In the genomic region with DNA sequence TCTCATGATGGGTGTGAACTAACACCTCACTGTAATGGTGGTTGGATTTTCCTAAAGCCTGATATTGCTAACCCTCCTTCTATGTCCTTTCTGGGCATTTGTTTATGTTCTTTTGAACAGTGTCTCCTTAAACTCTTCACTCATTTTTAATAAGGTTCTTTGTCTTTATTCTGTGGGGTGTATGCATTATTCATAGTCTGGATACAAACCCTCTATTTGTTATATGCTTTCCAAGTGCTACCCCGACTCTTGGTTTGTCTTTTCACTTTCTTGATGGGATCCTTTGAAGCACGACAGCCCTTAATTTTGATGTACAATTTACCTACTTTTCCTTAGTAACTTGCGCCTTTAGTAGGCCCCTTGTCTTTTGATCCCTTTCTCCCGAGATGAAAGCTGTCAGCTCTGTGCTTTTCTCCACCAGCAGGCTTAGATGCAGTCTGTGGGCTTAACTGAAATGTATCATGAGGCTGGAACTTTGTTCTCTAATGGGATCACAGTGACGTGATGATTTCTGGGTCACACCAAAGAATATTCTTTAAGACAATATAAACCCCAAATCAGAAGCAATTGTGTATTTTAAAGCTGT, we compare ENCODE assay signal across 24 mouse cellular contexts.
DNase-seq lines count a peak whose midpoint lies in the region; ATAC-seq lines count a peak whose summit lies in the region.
"Had no signal": no experiment of that assay in that cellular context is flagged by ENCODE, and none has a peak within 500 bp of the region (broad histone marks: within the 10 kb centered on the region; RNA-seq: fewer than 3 reads in every experiment).

No protein-coding gene starts in this region.

- no peak overlapping the region for H3K4me3 ChIP-seq in forebrain, embryonic 14.5 days (ENCODE audit: low read depth, low read length)
- H3K4me3 ChIP-seq in forebrain, embryonic 10.5 days, result no peak overlapping the region
- H3K4me3 ChIP-seq in midbrain, embryonic 14.5 days (replicated peaks; ENCODE audit: low read depth, low read length), result no peak overlapping the region
- H3K4me3 ChIP-seq in midbrain, embryonic 10.5 days, result no peak overlapping the region
- H3K4me3 ChIP-seq in hindbrain, embryonic 12.5 days, result no peak overlapping the region
- H3K4me3 ChIP-seq: embryonic facial prominence, embryonic 12.5 days; embryonic facial prominence, embryonic 15.5 days; hindbrain, embryonic 13.5 days; intestine, embryonic 15.5 days had no signal

- peak; percentile 84 for ATAC-seq in forebrain, embryonic 14.5 days
- no peak for ATAC-seq in midbrain, embryonic 14.5 days (ENCODE audit: low FRiP score, low TSS enrichment)
- ATAC-seq in monocyte, adult 5-6 weeks (replicated peaks; ENCODE audit: insufficient number of reproducible peaks, low FRiP score, low TSS enrichment, poor library complexity, severe bottlenecking), result no peak
- ATAC-seq in hindbrain, embryonic 12.5 days (ENCODE audit: low FRiP score), result no peak
- ATAC-seq: activated CD4-positive, CD25-positive, alpha-beta regulatory T cell, adult 4 months; hindbrain, embryonic 16.5 days; intestine, embryonic 15.5 days had no signal

- H3K9ac ChIP-seq in forebrain, embryonic 14.5 days (ENCODE audit: low read length), result no peak overlapping the region
- no peak overlapping the region for H3K9ac ChIP-seq in midbrain, embryonic 14.5 days (replicated peaks; ENCODE audit: low read length)
- no peak overlapping the region for H3K9ac ChIP-seq in hindbrain, embryonic 12.5 days
- H3K9ac ChIP-seq: embryonic facial prominence, embryonic 12.5 days; embryonic facial prominence, embryonic 15.5 days; hindbrain, embryonic 13.5 days; intestine, embryonic 15.5 days had no signal

- H3K27me3 ChIP-seq in forebrain, embryonic 14.5 days (replicated peaks; ENCODE audit: control insufficient read depth, insufficient read depth, low read length), result no peaks in the 10 kb centered on the region
- H3K27me3 ChIP-seq in forebrain, embryonic 10.5 days (ENCODE audit: poor library complexity, severe bottlenecking), result no peaks in the 10 kb centered on the region
- no peaks in the 10 kb centered on the region for H3K27me3 ChIP-seq in midbrain, embryonic 14.5 days (ENCODE audit: control insufficient read depth, insufficient read depth, low read length)
- H3K27me3 ChIP-seq in midbrain, embryonic 10.5 days (ENCODE audit: low read depth, poor library complexity, severe bottlenecking), result no peaks in the 10 kb centered on the region
- H3K27me3 ChIP-seq in hindbrain, embryonic 12.5 days, result no peaks in the 10 kb centered on the region
- H3K27me3 ChIP-seq: embryonic facial prominence, embryonic 12.5 days; embryonic facial prominence, embryonic 15.5 days; hindbrain, embryonic 13.5 days; intestine, embryonic 15.5 days had no signal

- H3K9me3 ChIP-seq in forebrain, embryonic 14.5 days (replicated peaks; ENCODE audit: control insufficient read depth, low read length), result no peaks in the 10 kb centered on the region
- H3K9me3 ChIP-seq in forebrain, embryonic 10.5 days, result no peaks in the 10 kb centered on the region
- no peaks in the 10 kb centered on the region for H3K9me3 ChIP-seq in midbrain, embryonic 14.5 days (ENCODE audit: control insufficient read depth, low read length)
- H3K9me3 ChIP-seq in midbrain, embryonic 10.5 days (replicated peaks), result no peaks in the 10 kb centered on the region
- H3K9me3 ChIP-seq in hindbrain, embryonic 12.5 days (replicated peaks), result no peaks in the 10 kb centered on the region
- H3K9me3 ChIP-seq: embryonic facial prominence, embryonic 12.5 days; embryonic facial prominence, embryonic 15.5 days; hindbrain, embryonic 13.5 days; intestine, embryonic 15.5 days had no signal

- DNase-seq in embryo, embryonic 10.5 days (ENCODE audit: low spot score), result peak; percentile 6
- DNase-seq in embryo, embryonic 9.5 days (ENCODE audit: extremely low spot score), result no peak
- peak; percentile 75 for DNase-seq in forebrain, embryonic 14.5 days (ENCODE audit: low spot score)
- no peak for DNase-seq in forebrain, embryonic 10.5 days (ENCODE audit: extremely low spot score, low spot score)
- peak; percentile 31 for DNase-seq in midbrain, embryonic 14.5 days
- no peak for DNase-seq in midbrain, embryonic 10.5 days (ENCODE audit: low spot score)
- DNase-seq: adrenal gland, adult 8-10 months; adrenal gland, postnatal 25 days; cerebellum, adult 11 months; cerebellum, adult 2 months; cerebellum, postnatal 10 days; cerebellum, postnatal 36 days; gastrocnemius, postnatal 10 days; heart, adult 11 months; kidney, adult 11 months had no signal

- no peaks in the 10 kb centered on the region for H3K36me3 ChIP-seq in forebrain, embryonic 14.5 days (ENCODE audit: control insufficient read depth, insufficient read depth, low read length)
- no peaks in the 10 kb centered on the region for H3K36me3 ChIP-seq in forebrain, embryonic 10.5 days (replicated peaks)
- H3K36me3 ChIP-seq in midbrain, embryonic 14.5 days (ENCODE audit: control insufficient read depth, insufficient read depth, low read length), result no peaks in the 10 kb centered on the region
- no peaks in the 10 kb centered on the region for H3K36me3 ChIP-seq in midbrain, embryonic 10.5 days
- H3K36me3 ChIP-seq in hindbrain, embryonic 12.5 days, result no peaks in the 10 kb centered on the region
- H3K36me3 ChIP-seq: embryonic facial prominence, embryonic 12.5 days; embryonic facial prominence, embryonic 15.5 days; hindbrain, embryonic 13.5 days; intestine, embryonic 15.5 days had no signal

- no peaks in the 10 kb centered on the region; the same call in 1 of the 2 replicates for H3K4me1 ChIP-seq in forebrain, embryonic 14.5 days (ENCODE audit: control insufficient read depth, insufficient read depth, low read length)
- peaks cover 9% of the 10 kb centered on the region for H3K4me1 ChIP-seq in forebrain, embryonic 10.5 days
- no peaks in the 10 kb centered on the region; the same call in 1 of the 2 replicates for H3K4me1 ChIP-seq in midbrain, embryonic 14.5 days (ENCODE audit: control insufficient read depth, insufficient read depth, low read length)
- peaks cover 8% of the 10 kb centered on the region for H3K4me1 ChIP-seq in midbrain, embryonic 10.5 days
- H3K4me1 ChIP-seq in hindbrain, embryonic 12.5 days, result 0 out of 2 replicates have a peak, but pooled peaks cover 2% of the 10 kb centered on the region
- H3K4me1 ChIP-seq: embryonic facial prominence, embryonic 12.5 days; embryonic facial prominence, embryonic 15.5 days; hindbrain, embryonic 13.5 days; intestine, embryonic 15.5 days had no signal

- H3K4me2 ChIP-seq in forebrain, embryonic 14.5 days (ENCODE audit: low read length), result no peak overlapping the region
- no peak overlapping the region for H3K4me2 ChIP-seq in midbrain, embryonic 14.5 days (ENCODE audit: low read length)
- H3K4me2 ChIP-seq in hindbrain, embryonic 12.5 days (replicated peaks), result no peak overlapping the region
- H3K4me2 ChIP-seq: embryonic facial prominence, embryonic 12.5 days; embryonic facial prominence, embryonic 15.5 days; heart, embryonic 11.5 days; hindbrain, embryonic 13.5 days; intestine, embryonic 15.5 days had no signal

- 9% methylated on average over 5 of the region's 5 CpGs for WGBS in forebrain, embryonic 14.5 days
- WGBS in forebrain, embryonic 10.5 days, result 57% methylated on average over 5 of the region's 5 CpGs
- 9% methylated on average over 5 of the region's 5 CpGs for WGBS in midbrain, embryonic 14.5 days
- WGBS in midbrain, embryonic 10.5 days, result 50% methylated on average over 5 of the region's 5 CpGs
- WGBS in hindbrain, embryonic 12.5 days, result 48% methylated on average over 5 of the region's 5 CpGs

- H3K27ac ChIP-seq in forebrain, embryonic 14.5 days (ENCODE audit: low read depth, low read length), result no peak overlapping the region
- no peak overlapping the region for H3K27ac ChIP-seq in forebrain, embryonic 10.5 days
- H3K27ac ChIP-seq in midbrain, embryonic 14.5 days (replicated peaks; ENCODE audit: low read depth, low read length), result no peak overlapping the region
- no peak overlapping the region for H3K27ac ChIP-seq in midbrain, embryonic 10.5 days (replicated peaks)
- no peak overlapping the region for H3K27ac ChIP-seq in hindbrain, embryonic 12.5 days
- H3K27ac ChIP-seq: embryonic facial prominence, embryonic 12.5 days; embryonic facial prominence, embryonic 15.5 days; hindbrain, embryonic 13.5 days; intestine, embryonic 15.5 days had no signal

Comparison
In these comparisons a context has a peak if more than half of its experiments do, and no peak if none do; other contexts are left out.
1. DNase-seq: peak in embryo, embryonic 10.5 days (single experiment), forebrain, embryonic 14.5 days (single experiment) and midbrain, embryonic 14.5 days (single experiment); none in embryo, embryonic 9.5 days (single experiment), forebrain, embryonic 10.5 days (single experiment) and midbrain, embryonic 10.5 days (single experiment).